Comparison of ENCODE assay signal across 23 mouse cellular contexts in the genomic region with DNA sequence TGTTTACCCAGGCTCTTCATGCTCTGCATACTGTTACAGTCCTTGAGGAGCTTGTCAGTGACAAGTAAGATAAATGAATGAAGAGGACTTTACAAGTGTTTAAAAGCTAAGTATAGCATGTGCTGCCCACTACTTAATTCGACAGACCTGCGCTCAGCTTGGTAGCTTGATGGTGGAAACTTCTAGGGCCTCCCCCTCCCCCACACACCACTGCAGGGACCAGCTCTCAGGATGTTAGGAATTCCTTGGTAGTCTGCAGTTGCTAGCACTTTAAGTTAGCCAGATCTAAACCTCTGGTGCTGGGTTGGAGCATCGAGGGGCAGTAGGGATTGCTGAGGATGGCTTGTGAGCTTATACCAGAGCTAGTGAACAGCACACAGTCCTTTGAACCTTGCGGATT.
DNase-seq lines count a peak whose midpoint lies in the region; ATAC-seq lines count a peak whose summit lies in the region.
"Had no signal": no experiment of that assay in that cellular context is flagged by ENCODE, and none has a peak within 500 bp of the region (broad histone marks: within the 10 kb centered on the region; RNA-seq: fewer than 3 reads in every experiment).

No protein-coding gene starts in this region.

- ATAC-seq in limb, embryonic 13.5 days (ENCODE audit: low FRiP score, low read depth), result peak; percentile 19; the same call in 1 of the 2 replicates
- ATAC-seq in midbrain, embryonic 14.5 days (ENCODE audit: low FRiP score, low TSS enrichment), result no peak
- ATAC-seq: activated CD4-positive, CD25-positive, alpha-beta regulatory T cell, adult 4 months; Patski had no signal

- peaks cover 30% of the 10 kb centered on the region for H3K4me1 ChIP-seq in heart, embryonic 10.5 days
- peaks cover 19% of the 10 kb centered on the region for H3K4me1 ChIP-seq in limb, embryonic 13.5 days
- H3K4me1 ChIP-seq in midbrain, embryonic 14.5 days (ENCODE audit: control insufficient read depth, insufficient read depth, low read length), result no peaks in the 10 kb centered on the region
- H3K4me1 ChIP-seq: forebrain, embryonic 12.5 days; hindbrain, embryonic 15.5 days; liver, embryonic 13.5 days; megakaryocyte, embryonic 14.5 days had no signal

- no peaks in the 10 kb centered on the region for H3K36me3 ChIP-seq in heart, embryonic 10.5 days
- H3K36me3 ChIP-seq in limb, embryonic 13.5 days, result no peaks in the 10 kb centered on the region
- no peaks in the 10 kb centered on the region for H3K36me3 ChIP-seq in midbrain, embryonic 14.5 days (ENCODE audit: control insufficient read depth, insufficient read depth, low read length)
- H3K36me3 ChIP-seq: forebrain, embryonic 12.5 days; hindbrain, embryonic 15.5 days; limb, embryonic 12.5 days; liver, embryonic 13.5 days had no signal

- peak overlapping the region; percentile 78 for H3K27ac ChIP-seq in heart, embryonic 10.5 days
- H3K27ac ChIP-seq in limb, embryonic 13.5 days, result no peak overlapping the region
- H3K27ac ChIP-seq in midbrain, embryonic 14.5 days (replicated peaks; ENCODE audit: low read depth, low read length), result no peak overlapping the region
- H3K27ac ChIP-seq: forebrain, embryonic 12.5 days; hindbrain, embryonic 15.5 days; limb, embryonic 12.5 days; liver, embryonic 13.5 days had no signal

- no peaks in the 10 kb centered on the region for H3K9me3 ChIP-seq in heart, embryonic 10.5 days
- no peaks in the 10 kb centered on the region for H3K9me3 ChIP-seq in limb, embryonic 13.5 days
- H3K9me3 ChIP-seq in midbrain, embryonic 14.5 days (ENCODE audit: control insufficient read depth, low read length), result no peaks in the 10 kb centered on the region
- H3K9me3 ChIP-seq: forebrain, embryonic 12.5 days; hindbrain, embryonic 15.5 days; limb, embryonic 12.5 days; liver, embryonic 13.5 days had no signal

- no peak overlapping the region for H3K4me2 ChIP-seq in limb, embryonic 13.5 days (replicated peaks)
- no peak overlapping the region for H3K4me2 ChIP-seq in midbrain, embryonic 14.5 days (ENCODE audit: low read length)
- H3K4me2 ChIP-seq: forebrain, embryonic 12.5 days; hindbrain, embryonic 15.5 days; limb, embryonic 12.5 days; liver, embryonic 13.5 days had no signal

- no peak overlapping the region for H3K4me3 ChIP-seq in heart, embryonic 10.5 days
- H3K4me3 ChIP-seq in limb, embryonic 13.5 days, result no peak overlapping the region
- H3K4me3 ChIP-seq in midbrain, embryonic 14.5 days (replicated peaks; ENCODE audit: low read depth, low read length), result no peak overlapping the region
- H3K4me3 ChIP-seq: forebrain, embryonic 12.5 days; hindbrain, embryonic 15.5 days; limb, embryonic 12.5 days; liver, embryonic 13.5 days; megakaryocyte, embryonic 14.5 days had no signal

- no peak for DNase-seq in heart, embryonic 10.5 days (ENCODE audit: low spot score)
- DNase-seq in heart, postnatal 25 days (ENCODE audit: low spot score), result no peak
- DNase-seq in kidney, postnatal 4 days, result peak; percentile 22 to 26
- no peak for DNase-seq in kidney, adult 9 months
- DNase-seq in embryo, embryonic 11 days, result peak; percentile 40
- DNase-seq in midbrain, embryonic 14.5 days, result no peak
- no peak for DNase-seq in ovary, postnatal 10 days (ENCODE audit: low spot score)
- DNase-seq: adrenal gland, postnatal 14 days; cerebellum, adult 9-11 months; gastrocnemius, postnatal 10 days; kidney, adult 18-20 months; kidney, postnatal 14 days; liver, embryonic 13.5 days; lung, postnatal 14 days; right cerebral cortex, postnatal 25 days; thymus, postnatal 14 days had no signal

- H3K9ac ChIP-seq in limb, embryonic 13.5 days, result no peak overlapping the region
- H3K9ac ChIP-seq in midbrain, embryonic 14.5 days (replicated peaks; ENCODE audit: low read length), result no peak overlapping the region
- H3K9ac ChIP-seq: forebrain, embryonic 12.5 days; hindbrain, embryonic 15.5 days; limb, embryonic 12.5 days; liver, embryonic 13.5 days had no signal

- WGBS in heart, embryonic 10.5 days, result 35% methylated on average over 4 of the region's 4 CpGs
- WGBS in limb, embryonic 13.5 days, result 36% methylated on average over 4 of the region's 4 CpGs
- WGBS in midbrain, embryonic 14.5 days, result 80% methylated on average over 4 of the region's 4 CpGs

- intact Hi-C loops in heart, postnatal 25 days (cut with DNase I), result no loop called here

- H3K27me3 ChIP-seq in heart, embryonic 10.5 days (ENCODE audit: insufficient read depth, poor library complexity, severe bottlenecking), result no peaks in the 10 kb centered on the region
- peaks cover 3% of the 10 kb centered on the region; the same call in 1 of the 2 replicates for H3K27me3 ChIP-seq in limb, embryonic 13.5 days
- no peaks in the 10 kb centered on the region for H3K27me3 ChIP-seq in midbrain, embryonic 14.5 days (ENCODE audit: control insufficient read depth, insufficient read depth, low read length)
- H3K27me3 ChIP-seq: forebrain, embryonic 12.5 days; hindbrain, embryonic 15.5 days; limb, embryonic 12.5 days; liver, embryonic 13.5 days; megakaryocyte, embryonic 14.5 days; Patski had no signal

Comparison
In these comparisons a context has a peak if more than half of its experiments do, and no peak if none do; other contexts are left out.
1. DNase-seq: peak in kidney, postnatal 4 days (2 of 2) and embryo, embryonic 11 days (single experiment); none in heart, embryonic 10.5 days (single experiment), heart, postnatal 25 days (single experiment), kidney, adult 9 months (single experiment), midbrain, embryonic 14.5 days (single experiment) and ovary, postnatal 10 days (single experiment).